Mouse (Mus musculus) embryonic fibroblast, embryonic 13.5 days (primary cell): ENCODE measurements around the gene Ppp4c.

Experiments used
- CTCF ChIP-seq: IDR thresholded peaks from 2 replicates; pipeline ENCODE4 v1.5.1; 2011; ENCODE audit warnings: mild to moderate bottlenecking, control low read depth, low read length, moderate library complexity, borderline replicate concordance; ENCODE audit not compliant: insufficient read depth
- POLR2A ChIP-seq: IDR thresholded peaks from 2 replicates; pipeline ENCODE4 v1.6.1; 2011; ENCODE audit warnings: low read depth, mild to moderate bottlenecking, control low read depth, low read length, moderate library complexity

GRCm38 (mm10) chr7:126740977-126741376, 51.3 kb downstream of the Ppp4c start:
- TF ChIP-seq CTCF (no peak), POLR2A (no peak)
